Mouse (Mus musculus) stomach, embryonic 14.5 days (tissue): ENCODE measurements around the gene Fam81a. TPM values are rescaled to one million over a fixed set of nuclear protein-coding genes. Genes with fewer than 3 reads are reported as not detected.

Experiments used
- ATAC-seq: fragments of 200-750 bp; cut with Nextera tagmentation; 2 replicates; pipeline ENCODE4 v1.8.0; 2017; ENCODE audit warnings: low read depth, moderate TSS enrichment; ENCODE audit not compliant: insufficient number of reproducible peaks, insufficient read depth, low FRiP score
- H3K27ac ChIP-seq: fragments of 300-500 bp; sonication (generic); 2 replicates; pipeline ENCODE4 v1.5.1; 2014; ENCODE audit warnings: mild to moderate bottlenecking, low read length, moderate library complexity, mixed read lengths
- H3K27me3 ChIP-seq: fragments of 300-500 bp; sonication (generic); 2 replicates; pipeline ENCODE4 v1.6.1; 2014; ENCODE audit warnings: low read length, control low read depth, mixed read lengths; ENCODE audit not compliant: control insufficient read depth, insufficient read depth
- H3K36me3 ChIP-seq: fragments of 300-500 bp; sonication (generic); 2 replicates; pipeline ENCODE4 v1.6.1; 2014; ENCODE audit warnings: mild to moderate bottlenecking, control low read depth, low read length, moderate library complexity, mixed read lengths; ENCODE audit not compliant: control insufficient read depth, insufficient read depth
- H3K4me1 ChIP-seq: fragments of 300-500 bp; sonication (generic); 2 replicates; pipeline ENCODE4 v1.6.1; 2014; ENCODE audit warnings: low read length, control low read depth, mixed read lengths; ENCODE audit not compliant: control insufficient read depth, insufficient read depth
- H3K4me2 ChIP-seq: fragments of 300-500 bp; sonication (generic); replicated peaks from 2 replicates; pipeline ENCODE4 v1.6.1; 2014; ENCODE audit warnings: low read depth, low read length, control low read depth
- H3K4me3 ChIP-seq: fragments of 300-500 bp; sonication (generic); 2 replicates; pipeline ENCODE4 v1.5.1; 2014; ENCODE audit warnings: low read depth, low read length, control low read depth
- H3K9ac ChIP-seq: fragments of 300-500 bp; sonication (generic); replicated peaks from 2 replicates; pipeline ENCODE4 v1.6.1; 2014; ENCODE audit warnings: low read depth, mild to moderate bottlenecking, control low read depth, low read length, moderate library complexity, mixed read lengths
- H3K9me3 ChIP-seq: fragments of 300-500 bp; sonication (generic); 2 replicates; pipeline ENCODE4 v1.6.1; 2016; ENCODE audit warnings: low read depth, low read length, control low read depth; ENCODE audit not compliant: control insufficient read depth
- WGBS: fragments of 180-500 bp; shearing (Covaris S2); extraction: QIAGEN DNeasy Blood & Tissue Kit; methylation state at CpG from one replicate; pipeline ENCODE4 v1.1.7; 2014; 5-methylcytosine and 5-hydroxymethylcytosine counted together
- polyA plus RNA-seq: library from polyadenylated mRNA; unstranded; fragments of >200 nt; fragmentation: Nextera tagmentation; extraction: Ambion mirVana; gene quantifications from 2 replicates; pipeline ENCODE4 v1.2.1, GENCODE M21; 2014

Fam81a gene
- 4.6 and 8.5 TPM in 2 replicates for polyA plus RNA-seq

DNA sequence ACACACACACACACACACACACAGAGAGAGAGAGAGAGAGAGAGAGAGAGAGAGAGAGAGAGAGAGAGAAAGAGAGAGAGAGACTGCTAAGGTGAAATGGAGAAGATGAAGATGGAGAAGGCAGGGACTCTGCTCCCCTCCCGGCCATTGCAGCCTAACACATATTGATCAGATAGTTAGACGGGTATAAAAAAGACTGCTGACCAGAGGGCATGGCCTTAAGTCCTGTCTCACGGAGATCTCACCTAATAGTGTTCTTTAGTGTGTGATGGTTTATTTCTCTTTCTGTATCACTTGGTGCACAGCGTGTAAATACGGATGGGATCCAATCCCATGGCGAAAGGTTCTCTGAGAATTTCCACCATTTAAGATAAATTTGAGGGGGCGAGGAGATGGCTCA lies at the start of gene Fam81a:
TSS of gene Fam81a (minus strand) at position 101 of the 400 bp plus-strand sequence.
- H3K9me3 ChIP-seq: no peaks in the 10 kb centered on the region; the same call in 1 of the 2 replicates
- peak within 1 kb of the TSS; percentile 38 for H3K9ac ChIP-seq
- H3K27me3 ChIP-seq: 0 out of 2 replicates have a peak, but pooled peaks cover 3% of the 10 kb centered on the region
- H3K27ac ChIP-seq: no peak within 1 kb of the TSS
- H3K4me2 ChIP-seq: peak within 1 kb of the TSS; percentile 97
- H3K4me1 ChIP-seq: 0 out of 2 replicates have a peak, but pooled peaks cover 7% of the 10 kb centered on the region
- 58% methylated on average over 7 of the region's 7 CpGs for WGBS
- H3K36me3 ChIP-seq: no peaks in the 10 kb centered on the region
- peak within 1 kb of the TSS; percentile 56 for H3K4me3 ChIP-seq
- ATAC-seq: no peak

DNA sequence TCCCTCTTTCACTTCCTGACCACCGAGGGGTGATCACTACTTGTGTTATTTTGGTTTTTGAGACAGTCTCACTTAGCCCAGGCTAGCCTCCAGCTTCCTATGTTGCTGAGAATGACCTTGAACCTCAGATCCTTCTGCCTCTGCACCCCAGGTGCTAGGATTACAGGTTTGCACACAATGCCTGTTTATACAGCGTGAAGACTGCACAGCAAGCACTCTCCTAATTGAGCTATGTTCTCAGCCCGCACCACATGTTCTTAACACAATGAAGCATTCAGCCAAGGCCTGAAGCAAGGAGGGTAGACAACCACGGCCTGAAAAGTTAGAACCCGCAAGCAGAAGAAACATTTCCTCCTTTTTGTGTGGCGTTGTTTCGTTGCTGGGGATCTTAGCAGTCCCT lies 40.3 kb upstream of the Fam81a start:
- 66% methylated on average over 7 of the region's 7 CpGs for WGBS
- no peak overlapping the region for H3K4me3 ChIP-seq

DNA sequence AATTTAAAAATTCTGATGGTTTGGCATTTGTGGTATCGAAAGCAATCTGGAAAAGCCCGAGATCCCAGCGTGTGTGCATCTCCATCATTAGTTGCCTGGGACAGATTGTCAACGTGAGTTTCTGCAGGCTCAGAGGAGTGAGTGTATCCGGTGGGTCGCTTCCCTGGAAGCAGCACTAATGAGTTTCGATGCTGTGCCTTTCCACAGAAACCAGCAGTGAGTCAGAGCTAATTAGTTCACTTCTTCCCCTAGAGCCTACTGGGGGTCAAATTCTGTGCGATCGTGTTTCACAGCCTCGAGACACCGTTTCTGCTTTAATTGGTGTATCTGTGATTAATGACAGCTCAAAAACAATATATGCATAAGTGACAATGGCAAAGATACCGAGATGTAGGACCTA lies 39.4 kb upstream of the Fam81a start:
- 64% methylated on average over 12 of the region's 12 CpGs for WGBS
- H3K36me3 ChIP-seq: no peaks in the 10 kb centered on the region
- no peaks in the 10 kb centered on the region for H3K9me3 ChIP-seq
- ATAC-seq: no peak
- no peak overlapping the region for H3K9ac ChIP-seq
- H3K27ac ChIP-seq: no peak overlapping the region
- no peaks in the 10 kb centered on the region for H3K27me3 ChIP-seq
- H3K4me2 ChIP-seq: no peak overlapping the region
- H3K4me3 ChIP-seq: no peak overlapping the region
- H3K4me1 ChIP-seq: no peaks in the 10 kb centered on the region

More for the DNA sequence above, 40.3 kb upstream of the Fam81a start:
- no peak overlapping the region for H3K9ac ChIP-seq
- no peak overlapping the region for H3K4me2 ChIP-seq
- no peaks in the 10 kb centered on the region for H3K4me1 ChIP-seq
- no peaks in the 10 kb centered on the region for H3K36me3 ChIP-seq
- H3K27me3 ChIP-seq: no peaks in the 10 kb centered on the region
- no peak for ATAC-seq
- no peak overlapping the region for H3K27ac ChIP-seq
- no peaks in the 10 kb centered on the region for H3K9me3 ChIP-seq

DNA sequence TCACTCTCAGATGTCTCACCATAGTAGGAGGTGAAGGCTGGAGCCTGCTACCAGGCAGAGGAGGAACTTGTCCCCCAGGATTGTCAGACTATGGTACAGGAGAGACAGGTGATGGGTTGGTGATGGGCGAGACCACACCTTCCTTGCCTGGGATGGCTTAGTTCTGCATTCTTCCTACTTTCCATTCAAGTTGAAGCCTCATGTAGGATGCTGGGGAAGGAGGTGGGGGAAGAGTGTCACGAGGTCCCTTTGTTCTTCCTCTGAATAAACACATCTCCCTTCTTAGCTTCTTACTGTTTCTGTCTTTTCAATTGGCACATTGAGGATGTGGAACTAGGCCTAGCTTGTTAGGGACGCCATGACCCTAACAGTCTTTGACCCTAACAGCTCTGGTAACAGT lies 33.9 kb upstream of the Fam81a start:
- H3K9ac ChIP-seq: no peak overlapping the region
- no peak for ATAC-seq
- no peak overlapping the region for H3K4me3 ChIP-seq
- H3K4me2 ChIP-seq: no peak overlapping the region
- no peaks in the 10 kb centered on the region for H3K9me3 ChIP-seq
- H3K4me1 ChIP-seq: no peaks in the 10 kb centered on the region
- no peak overlapping the region for H3K27ac ChIP-seq
- 81% methylated on average over 3 of the region's 3 CpGs for WGBS
- no peaks in the 10 kb centered on the region for H3K27me3 ChIP-seq
- H3K36me3 ChIP-seq: no peaks in the 10 kb centered on the region

DNA sequence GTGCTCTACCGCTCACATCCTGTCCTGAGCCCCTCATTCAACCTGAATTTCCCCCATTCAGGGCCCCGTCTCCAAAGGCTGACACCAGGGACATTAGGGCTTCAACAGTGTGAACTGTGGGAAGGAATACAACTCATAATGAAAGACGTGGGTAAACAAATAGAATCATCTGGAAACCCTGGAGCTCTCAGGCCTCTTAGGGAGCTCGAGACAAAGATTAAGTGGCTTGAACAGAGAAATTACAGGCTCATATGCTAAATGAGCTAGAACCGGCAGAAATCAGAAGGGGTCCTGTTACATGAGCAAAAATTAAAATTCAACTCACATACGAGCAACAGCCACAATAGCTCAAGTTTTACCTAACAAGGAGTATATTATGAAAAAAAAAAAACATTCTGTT lies 32.5 kb upstream of the Fam81a start:
- no peak overlapping the region for H3K4me3 ChIP-seq
- WGBS: 36% methylated on average over 6 of the region's 6 CpGs
- no peaks in the 10 kb centered on the region for H3K36me3 ChIP-seq
- no peak overlapping the region for H3K27ac ChIP-seq
- H3K4me2 ChIP-seq: no peak overlapping the region
- H3K4me1 ChIP-seq: no peaks in the 10 kb centered on the region
- H3K9me3 ChIP-seq: no peaks in the 10 kb centered on the region
- H3K27me3 ChIP-seq: no peaks in the 10 kb centered on the region
- ATAC-seq: no peak
- no peak overlapping the region for H3K9ac ChIP-seq

DNA sequence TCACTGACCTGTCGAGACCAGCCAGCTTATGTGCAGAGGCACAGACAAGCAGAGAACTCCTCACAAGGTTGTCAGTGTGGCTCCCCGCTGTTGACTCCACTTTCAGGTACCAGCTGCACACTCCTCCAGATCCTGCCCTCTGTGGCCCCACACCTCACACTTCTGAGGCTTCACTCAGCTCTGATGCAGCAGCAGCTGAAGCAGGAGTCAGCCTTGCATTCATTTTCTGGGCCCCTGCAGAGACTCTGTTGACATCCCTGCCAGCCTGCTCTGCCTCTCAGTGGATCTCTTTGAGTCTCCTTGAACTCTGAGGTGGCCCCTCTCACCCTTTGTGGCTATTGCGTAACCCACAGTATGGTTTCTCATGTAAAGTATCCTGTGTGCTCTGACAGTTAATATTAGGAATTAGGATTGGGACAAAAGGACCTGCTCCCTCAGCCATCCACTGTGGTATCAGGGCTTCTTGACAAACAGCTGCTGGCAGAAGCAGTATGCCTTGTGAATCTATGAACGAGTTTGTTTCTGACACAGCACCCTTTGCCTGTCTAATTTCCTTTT lies 32.0 kb upstream of the Fam81a start:
- Histone ChIP-seq H3K36me3 (no peaks in the 10 kb centered on the region), H3K27ac (no peak overlapping the region), H3K9ac (no peak overlapping the region), H3K27me3 (no peaks in the 10 kb centered on the region), H3K9me3 (no peaks in the 10 kb centered on the region), H3K4me1 (no peaks in the 10 kb centered on the region), H3K4me3 (no peak overlapping the region), H3K4me2 (no peak overlapping the region)
- 62% methylated on average over 4 of the region's 4 CpGs for WGBS
- no peak for ATAC-seq

DNA sequence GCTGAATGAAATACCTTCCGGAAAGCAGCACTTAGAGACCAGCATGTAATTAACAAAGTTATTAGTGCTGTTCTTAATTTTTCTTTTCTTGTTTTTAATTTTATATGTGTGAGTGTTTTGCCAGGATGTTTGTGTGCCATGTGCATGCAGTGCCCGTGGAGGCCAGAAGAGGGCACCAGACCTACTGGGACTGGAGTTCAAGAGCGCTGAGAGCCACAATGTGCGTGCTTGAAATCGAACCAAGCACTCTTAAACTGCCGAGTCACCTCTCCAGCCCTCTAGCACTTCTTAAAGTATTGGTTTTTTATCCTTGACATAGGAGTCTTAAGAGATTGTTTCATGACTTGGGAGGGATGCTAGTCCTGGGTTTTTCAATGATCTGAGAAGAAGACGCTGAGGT lies 26.6 kb upstream of the Fam81a start:
- Histone ChIP-seq H3K9ac (no peak overlapping the region), H3K9me3 (no peaks in the 10 kb centered on the region), H3K4me3 (no peak overlapping the region), H3K4me2 (no peak overlapping the region), H3K4me1 (no peaks in the 10 kb centered on the region), H3K36me3 (no peaks in the 10 kb centered on the region), H3K27ac (no peak overlapping the region), H3K27me3 (no peaks in the 10 kb centered on the region)
- WGBS: 85% methylated on average over 7 of the region's 7 CpGs
- ATAC-seq: no peak

DNA sequence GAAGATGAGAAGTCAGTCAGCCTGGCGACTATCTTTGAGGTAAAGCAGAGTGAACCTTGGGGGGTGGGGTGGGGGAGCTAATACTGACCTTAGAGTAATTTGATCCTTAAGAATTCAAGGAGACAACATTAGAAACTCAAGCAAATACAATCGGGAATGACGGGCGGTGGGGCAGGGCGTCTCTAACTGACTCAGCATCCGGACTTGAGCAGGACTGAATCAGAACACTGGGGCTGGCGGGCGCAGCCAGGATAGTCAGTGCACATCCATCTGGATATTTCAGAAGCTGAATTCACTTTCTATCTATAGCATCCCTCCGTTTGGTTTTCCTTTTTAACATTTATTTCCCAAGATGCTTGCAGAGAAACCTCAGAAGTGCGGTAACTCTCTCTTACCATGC lies 17.7 kb upstream of the Fam81a start:
- Histone ChIP-seq H3K27me3 (no peaks in the 10 kb centered on the region), H3K9me3 (no peaks in the 10 kb centered on the region), H3K9ac (no peak overlapping the region), H3K4me3 (no peak overlapping the region), H3K36me3 (no peaks in the 10 kb centered on the region), H3K27ac (no peak overlapping the region), H3K4me1 (no peaks in the 10 kb centered on the region), H3K4me2 (no peak overlapping the region)
- 66% methylated on average over 10 of the region's 10 CpGs for WGBS
- ATAC-seq: no peak

DNA sequence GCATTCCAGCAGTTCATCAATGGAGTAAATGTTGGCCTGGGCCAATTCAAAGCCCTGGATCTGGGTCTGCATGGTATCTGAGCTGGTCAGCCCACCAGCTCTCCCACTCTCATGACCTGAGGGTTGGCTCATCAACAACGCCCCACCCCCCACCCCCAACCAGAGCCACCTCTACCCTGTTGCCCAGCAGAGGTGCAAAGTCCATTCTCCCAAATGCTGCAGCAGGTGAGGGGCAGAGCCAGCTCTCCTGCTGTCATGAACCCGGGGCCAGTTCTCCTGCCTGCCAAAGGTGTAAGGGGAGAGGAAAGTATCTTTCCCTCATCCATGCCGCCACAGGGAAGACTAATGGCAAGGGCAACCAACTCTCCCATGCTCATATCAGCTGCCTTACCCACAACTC lies 5.3 kb upstream of the Fam81a start:
- 59% methylated on average over 3 of the region's 3 CpGs for WGBS
- Histone ChIP-seq H3K4me3 (no peak overlapping the region), H3K27ac (no peak overlapping the region), H3K36me3 (no peaks in the 10 kb centered on the region), H3K4me2 (no peak overlapping the region), H3K27me3 (no peaks in the 10 kb centered on the region), H3K9ac (no peak overlapping the region), H3K4me1 (no peaks in the 10 kb centered on the region), H3K9me3 (no peaks in the 10 kb centered on the region; the same call in 1 of the 2 replicates)
- no peak for ATAC-seq
